Mouse (Mus musculus): ENCODE data around the gene Tfr2.

- TF ChIP-seq CTCF (IDR thresholded peaks at IDR 0.05; ENCODE audit: low read depth) (no peak), EP300 (IDR thresholded peaks at IDR 0.05; ENCODE audit: low read depth) (no peak)
Measured at GRCm38 (mm10) chr5:137553411-137553837, 16.2 kb upstream of the Tfr2 start, which contains the start of gene Actl6b.
